Mouse (Mus musculus) spleen, adult 18-20 months (tissue): ENCODE results near the gene Inpp5b.
"Not testable (repeated sequence)": the region's sequence is repeated elsewhere in the genome, so short reads cannot be mapped to it uniquely, and the experiment has no call there.

Source experiments
- DNase-seq, 2 experiments: peaks; one replicate each; pipeline ENCODE4 v3.0.0; 2022; ENCODE audit warnings: mixed read lengths in 2 of 2

The Inpp5b gene

DNA sequence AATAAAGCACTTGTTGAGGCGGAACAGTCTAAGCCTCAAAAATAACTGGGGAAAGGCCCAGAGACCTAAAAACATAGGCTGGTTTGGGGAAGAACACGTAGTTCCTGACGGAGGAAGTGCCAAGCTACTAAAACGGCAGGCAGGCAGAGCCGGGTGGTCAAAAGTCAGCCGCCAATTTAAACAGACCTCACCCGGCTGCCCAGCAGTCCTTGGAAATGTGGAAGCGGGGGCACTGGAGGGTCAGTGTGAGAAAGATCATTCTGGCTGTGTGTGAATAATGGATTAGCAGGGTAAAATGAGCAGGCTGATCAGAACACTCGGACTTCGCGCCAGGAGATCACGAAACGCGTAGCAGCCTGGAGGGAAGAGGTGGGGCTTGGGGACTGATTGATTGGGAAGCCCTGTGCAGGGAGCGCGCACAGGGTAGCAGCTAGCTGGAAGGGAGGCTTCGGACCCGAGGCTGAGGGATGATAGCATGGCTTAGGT, 31.6 kb upstream of the Inpp5b start:
- DNase-seq, result peak in 1 of 2 experiments; percentile 42

DNA sequence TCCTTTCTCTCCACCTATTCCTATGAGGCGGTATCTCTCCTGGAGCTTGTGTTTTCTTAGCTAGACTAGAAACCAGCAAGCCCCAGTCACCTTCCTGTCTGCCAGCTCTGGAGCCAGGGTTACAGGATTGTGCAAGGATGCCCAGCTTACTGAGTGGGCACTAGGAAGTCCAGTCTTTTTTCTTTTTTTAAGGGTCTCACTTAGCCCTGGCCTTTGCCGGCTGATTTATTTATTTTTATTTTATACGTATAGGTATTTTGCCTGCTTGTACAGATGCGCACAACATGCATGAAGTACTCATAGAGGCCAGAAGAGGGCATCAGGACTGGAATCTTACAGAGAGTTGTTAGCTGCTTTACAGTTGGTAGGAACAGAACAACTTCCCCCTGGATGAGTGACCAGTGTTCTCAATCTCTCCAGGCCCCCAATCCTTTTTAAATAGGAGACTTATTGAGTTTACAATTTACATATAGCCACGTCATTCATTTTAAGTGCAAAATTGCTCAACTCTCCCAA, 30.8 kb upstream of the Inpp5b start:
- DNase-seq, result peak in 1 of 2 experiments; percentile 48

DNA sequence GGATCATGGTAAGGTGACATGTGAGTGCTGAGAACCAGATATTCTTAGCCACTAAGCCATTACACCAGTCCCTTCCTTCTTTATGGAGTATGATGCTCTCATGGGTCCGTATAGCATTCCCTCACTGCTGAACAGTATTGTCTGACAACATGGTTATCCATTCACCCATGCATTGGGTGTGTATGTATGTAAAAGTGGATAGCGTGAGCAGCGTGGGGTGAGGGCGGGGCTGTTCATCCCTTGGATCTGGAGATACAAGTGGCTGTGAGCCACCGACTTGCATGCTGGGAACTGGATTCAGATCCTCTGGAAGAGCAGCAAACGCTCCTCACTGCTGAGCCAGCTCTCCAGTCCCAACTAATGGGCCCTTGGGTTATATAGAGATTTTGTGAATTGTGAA, 29.0 kb upstream of the Inpp5b start:
- no peak for DNase-seq

DNA sequence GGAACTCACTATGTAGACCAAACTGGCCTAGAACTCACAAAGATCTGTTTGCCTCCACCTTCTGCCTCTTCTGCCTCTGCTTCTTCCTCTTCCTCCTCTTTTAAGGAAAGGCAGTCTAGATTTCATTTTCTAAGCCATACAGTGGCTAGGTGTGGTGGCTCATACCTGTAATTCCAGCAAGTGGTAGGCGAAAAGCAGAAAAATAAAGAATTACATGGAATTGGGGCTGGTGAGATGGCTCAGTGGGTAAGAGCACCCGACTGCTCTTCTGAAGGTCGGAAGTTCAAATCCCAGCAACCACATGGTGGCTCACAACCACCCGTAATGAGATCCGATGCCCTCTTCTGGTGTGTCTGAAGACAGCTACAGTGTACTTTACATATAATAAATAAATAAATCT, 27.8 kb upstream of the Inpp5b start:
- not testable (repeated sequence) for DNase-seq

DNA sequence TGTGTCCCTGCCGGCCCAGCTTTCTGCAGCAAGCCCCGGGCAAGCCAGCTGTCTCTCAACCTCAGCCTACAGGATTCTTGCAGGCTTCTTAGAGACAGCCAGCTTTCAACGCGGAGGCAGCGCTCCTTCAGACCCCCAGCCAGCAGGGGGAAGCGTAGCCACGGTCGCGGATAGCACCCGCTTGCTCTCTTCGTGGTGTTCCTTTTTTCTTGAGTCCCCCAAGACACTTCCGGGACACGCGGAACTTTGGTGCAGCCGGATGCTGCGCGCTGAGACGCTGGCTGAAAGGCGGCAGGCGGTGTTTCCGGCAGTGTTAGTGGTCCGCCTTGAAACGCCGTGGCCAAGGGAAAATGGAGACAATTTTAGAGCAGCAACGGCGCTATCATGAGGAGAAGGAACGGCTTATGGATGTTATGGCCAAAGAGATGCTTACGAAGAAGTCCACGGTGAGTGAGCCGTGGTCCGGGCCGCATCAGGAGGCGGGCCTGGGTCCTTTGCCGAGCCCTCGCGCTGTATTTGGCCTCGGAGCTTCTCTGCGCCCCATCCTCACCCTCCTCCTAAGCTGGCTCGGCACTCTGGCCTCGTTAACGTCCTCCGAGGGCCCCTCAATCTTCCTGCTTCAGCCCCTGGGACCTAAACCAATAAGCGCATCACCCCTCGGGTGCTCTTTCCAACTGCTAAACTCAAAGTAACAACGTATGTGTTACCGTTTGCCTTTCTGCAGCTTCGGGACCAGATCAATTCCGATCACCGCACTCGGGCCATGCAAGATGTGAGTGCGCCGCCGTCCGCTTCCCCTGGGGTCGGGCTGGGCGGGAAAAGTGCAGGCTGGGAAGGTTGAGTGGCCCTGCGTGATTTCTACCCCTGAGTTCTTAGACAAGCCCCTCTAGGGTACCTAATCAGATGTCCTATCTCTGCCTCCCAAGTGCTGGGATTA, 26.8 kb upstream of the Inpp5b start, which contains the start of gene Sf3a3:
Sf3a3 (plus strand) TSS at position 232 of the 937 bp plus-strand sequence.
- DNase-seq, result peak; percentile 88 to 91

DNA sequence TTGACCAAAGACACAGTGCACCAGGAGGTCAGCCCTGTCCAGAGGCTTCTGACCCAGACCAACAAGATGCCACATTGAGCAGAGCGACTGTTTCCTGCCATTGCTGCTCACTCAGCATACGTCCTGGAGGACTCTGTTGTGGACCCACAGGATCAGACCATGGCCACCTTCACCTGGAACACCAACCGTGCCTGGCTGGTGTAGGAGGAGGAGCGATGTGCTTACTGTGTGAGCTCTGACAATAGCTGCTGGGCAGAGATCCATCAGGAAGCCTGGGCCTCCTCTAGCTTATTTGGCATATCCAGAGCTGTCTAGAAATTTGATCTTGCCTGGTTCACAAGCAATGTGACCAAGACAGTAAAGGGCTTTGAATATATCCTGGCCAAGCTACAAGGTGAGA, 22.5 kb upstream of the Inpp5b start:
- no peak for DNase-seq

DNA sequence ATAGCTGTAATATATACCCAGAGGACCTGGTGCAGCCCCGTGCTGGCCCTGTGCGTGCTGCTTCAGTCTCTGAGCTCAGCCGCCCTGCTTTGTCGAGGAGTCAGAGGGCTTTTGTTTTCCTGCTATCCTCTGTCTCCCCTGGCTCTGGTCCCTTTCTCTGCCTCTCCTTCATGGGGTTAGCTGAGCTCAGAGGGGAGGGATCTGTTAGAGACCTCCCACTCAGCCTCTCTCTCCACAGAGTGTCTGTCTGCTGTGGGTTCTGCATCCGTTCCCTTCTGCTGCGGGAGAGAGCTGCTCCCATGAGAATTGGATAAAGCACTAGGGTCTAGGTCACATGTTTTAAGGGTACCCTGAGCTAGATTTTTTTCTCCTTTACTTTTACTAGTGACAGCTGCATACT, 15.5 kb upstream of the Inpp5b start:
- no peak for DNase-seq

DNA sequence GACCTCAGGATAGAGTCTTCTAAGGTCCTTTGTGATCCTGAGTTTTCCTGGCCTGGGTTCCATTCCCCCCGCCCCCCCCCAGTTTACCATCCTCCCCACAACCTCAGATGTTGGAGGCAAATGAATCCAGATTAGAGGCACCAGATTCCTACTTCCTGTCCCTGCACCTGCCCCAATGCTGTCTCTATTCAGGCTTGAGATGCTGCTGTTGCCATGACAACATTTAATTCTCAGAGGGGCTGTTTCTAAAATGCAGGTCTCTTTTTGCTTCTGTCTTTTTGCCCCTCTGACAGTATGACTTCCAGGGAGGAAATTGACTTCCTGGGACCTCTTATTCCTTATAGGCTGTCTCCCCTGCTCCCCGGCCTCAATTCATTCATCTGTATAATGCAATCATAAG, 4.7 kb upstream of the Inpp5b start:
- DNase-seq, result no peak

DNA sequence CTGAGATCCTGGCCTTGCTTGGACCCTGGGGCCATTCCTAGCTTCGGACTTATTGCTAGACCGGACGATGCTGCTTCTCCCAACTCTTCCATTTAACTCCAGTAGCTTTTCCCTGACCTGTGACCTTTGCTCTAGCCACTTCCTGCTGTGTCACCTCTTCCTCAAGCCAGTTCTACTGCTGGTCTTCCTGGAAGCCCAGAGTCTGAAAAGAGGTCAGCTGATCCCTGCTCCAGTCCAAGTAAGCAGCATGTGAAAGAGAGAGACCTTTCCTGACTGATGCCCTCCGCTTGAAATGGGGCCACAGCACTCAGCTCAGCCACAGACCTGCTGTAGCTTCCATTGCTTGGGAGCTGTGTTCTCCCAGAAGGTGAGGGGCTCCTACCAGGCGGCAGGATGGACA, 4.2 kb upstream of the Inpp5b start:
- no peak for DNase-seq

DNA sequence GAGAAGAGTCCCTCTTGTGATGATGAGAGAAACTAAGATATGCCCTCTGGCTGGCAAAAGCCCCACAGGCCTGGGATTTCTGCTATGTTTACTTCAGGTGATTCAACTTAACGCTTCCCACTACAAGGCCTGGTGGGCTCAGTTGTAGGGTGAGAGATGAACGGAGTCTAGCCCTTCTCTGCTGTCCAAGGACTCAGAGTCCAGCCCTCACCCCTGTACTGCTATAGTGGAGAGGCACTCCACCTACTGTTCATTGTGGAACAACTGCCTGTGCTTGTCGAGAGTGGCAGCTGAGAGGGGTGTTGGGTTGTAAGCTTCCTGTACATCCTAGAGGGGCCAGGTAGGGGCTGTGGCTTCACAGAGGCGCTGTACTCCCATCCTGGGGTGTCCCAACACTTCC, 3.6 kb upstream of the Inpp5b start:
- no peak for DNase-seq

DNA sequence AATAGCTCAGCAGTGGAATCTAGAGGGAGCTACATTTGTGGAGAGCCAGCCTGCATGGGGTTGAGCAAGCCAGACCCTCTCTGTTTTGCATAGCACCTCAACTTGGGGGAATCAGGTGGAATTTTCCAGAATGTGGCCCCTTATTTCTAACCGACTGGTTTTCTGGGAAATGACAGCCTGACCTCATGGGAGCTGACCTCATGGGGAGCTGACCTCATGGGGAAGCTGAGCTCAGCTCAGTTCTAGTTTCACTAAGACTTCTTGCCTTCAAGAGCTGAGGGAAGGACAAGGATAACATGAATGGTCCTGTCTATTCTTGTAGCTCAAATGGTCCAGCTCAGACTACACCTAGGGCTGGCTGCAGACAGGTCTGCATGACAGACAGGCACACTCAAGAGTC, 2.9 kb upstream of the Inpp5b start:
- no peak for DNase-seq

DNA sequence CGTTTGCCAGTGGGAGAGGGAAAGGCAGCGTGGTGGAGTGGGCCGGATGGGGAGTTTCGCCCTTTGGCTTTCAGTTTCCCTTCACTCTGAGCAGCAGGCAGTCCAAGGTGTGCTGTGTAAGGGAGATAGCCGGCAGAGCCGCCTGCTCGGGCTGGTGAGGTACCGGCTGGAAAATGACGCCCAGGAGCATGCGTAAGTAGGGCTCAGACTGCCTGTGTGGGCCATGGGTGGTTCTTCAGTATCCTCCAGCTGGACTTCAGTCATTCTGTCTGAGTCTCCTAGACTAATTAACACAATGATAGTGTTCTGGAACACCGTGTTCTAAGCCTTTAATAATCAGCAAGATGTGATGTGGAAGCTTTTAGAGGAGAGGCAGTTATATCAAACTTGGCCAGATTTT, 1.2 kb downstream of the Inpp5b start:
- no peak for DNase-seq

DNA sequence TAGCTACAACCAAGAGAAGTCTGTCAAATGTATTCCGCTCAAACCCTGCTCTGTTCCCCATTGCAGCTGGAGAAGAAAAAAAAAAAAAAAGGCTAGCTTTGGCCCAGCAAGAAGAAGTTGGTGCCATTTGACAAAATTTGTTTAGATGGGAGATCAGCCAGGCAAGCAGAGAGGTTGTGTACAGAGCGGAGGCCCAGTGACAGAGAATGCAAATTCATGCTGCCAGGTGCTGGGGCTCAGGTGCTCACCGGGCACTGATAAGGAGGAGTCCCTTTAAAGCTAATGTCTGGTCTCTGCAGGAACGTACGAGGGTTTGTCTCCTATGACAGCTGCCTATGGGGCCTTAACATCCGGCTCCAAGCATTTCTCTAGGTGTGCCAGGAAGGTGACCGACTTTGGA, 4.9 kb downstream of the Inpp5b start:
- no peak for DNase-seq

DNA sequence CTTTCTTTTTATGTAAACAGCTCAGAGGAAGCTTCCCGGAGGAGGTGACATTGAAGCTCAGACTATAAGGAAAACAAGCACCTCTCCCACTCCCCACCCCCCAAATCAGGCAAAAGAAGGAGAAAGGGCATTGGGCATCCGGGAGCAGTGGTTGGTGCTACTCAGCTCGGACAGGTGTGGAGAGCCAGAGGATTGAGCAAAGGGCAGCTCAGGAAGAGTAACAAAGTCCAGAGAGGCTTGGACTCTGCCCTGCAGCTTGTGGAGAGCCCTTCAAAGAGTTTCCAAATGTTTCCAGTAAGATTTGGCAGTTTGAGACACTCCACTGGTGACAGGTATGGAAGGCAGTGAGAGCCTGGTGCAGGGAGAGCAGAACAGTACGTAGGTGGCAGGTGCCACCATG, 6.2 kb downstream of the Inpp5b start:
- no peak for DNase-seq

DNA sequence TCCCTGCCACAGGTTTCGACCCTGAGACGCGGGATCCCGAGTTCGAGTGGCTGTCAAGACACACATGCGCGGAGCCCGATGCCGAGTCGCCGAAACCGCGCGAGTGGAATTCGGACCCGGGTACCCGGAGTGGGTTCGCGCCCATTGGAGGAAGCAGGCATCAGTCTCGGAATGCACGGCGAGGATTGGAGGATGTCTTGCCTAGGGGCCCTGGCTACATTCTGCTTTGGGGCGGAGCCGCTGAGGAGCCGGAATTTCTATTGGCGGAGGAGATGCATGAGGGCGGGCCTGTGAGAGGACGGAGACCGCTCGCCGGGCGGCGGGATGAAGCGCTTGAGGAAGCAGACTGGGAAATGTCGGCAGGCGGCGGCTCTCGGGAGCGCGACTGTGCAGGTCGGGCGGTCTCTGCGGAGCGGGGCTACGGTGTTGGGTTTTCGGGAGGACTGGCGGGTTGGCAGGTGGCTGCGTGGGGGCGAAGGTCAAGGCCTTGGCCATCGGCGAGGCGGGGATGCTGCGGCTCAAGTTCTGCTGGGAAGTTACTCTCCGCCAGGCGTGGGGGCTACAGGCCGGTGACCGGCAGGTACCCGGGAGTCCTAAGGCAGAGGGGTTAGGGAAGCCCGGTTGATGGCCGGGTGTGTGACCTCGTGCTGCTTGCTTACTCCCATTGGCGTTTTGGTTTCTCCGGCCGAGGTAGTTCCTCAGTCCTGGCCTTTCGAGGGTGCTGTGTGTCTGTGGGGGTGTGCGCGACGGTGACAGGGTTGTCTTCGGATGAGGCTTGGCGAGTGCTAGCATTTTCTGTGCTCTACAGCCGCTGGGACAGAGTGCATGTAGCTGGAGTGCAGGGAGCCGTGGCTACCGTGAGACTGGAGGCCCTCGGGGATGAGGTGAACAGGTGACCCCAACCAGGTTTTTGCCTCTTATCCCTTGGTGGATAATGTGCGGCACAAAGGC, 9.9 kb downstream of the Inpp5b start:
- DNase-seq, result peak; percentile 95 to 96

DNA sequence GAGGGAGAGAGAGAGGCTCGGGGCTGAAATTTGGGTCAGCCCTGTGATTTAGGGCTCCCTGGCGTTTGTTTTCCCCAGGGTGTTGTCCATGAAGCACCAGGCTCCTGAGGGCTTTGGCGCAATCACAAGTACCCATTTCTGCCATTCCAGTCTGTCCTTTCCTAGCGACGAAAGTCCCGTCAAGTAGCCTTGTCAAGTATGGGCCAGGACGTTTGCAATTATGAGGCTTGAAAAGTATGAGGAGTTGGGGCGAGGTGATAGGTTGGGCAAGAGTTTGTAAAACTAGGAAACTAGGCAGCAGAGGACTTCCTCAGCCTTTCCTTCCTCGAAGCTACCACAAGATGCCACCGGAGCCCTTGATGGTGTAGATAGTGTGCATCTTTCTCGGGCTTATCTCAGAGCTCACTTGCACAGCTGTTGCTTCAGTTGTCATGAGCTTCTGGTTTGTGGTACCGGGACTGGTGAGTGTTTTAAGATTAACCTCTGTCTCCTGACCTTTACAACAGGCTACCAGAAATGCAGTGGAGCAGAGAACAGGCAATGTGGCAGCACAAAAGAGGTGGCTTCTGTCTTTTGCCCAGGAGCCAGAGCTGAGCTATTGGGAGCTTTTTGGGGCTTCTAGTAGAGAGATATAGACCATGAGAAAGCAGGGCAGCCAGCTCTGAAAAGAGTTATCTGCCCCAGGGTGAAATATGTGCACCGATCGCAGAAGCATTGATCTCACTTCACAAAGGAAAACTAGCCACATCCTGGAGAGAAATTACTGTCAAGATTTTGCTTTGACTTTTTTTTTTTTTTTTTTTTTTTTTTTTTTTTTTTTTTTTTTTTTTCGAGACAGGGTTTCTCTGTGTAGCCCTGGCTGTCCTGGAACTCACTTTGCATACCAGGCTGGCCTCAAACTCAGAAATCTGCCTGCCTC, 10.9 kb downstream of the Inpp5b start:
- DNase-seq, result no peak

DNA sequence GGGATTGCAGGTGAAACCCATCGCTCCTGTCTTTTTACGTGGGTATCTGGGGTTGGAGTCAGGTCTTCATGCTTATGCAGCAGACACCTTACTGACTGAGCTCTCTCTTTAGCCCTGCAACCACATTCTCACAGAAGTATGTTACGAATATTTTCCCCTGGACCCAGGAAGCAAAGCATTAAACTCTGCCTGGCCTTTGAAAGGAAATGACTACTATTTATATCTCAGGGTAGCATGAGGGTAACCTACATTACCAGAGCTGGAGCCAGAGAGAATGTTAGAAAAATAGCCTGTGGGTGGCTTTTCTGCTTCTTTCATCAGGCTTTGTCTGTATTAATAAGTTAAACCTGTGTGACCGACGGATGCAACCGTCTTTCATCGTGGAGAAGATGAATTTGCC, 13.9 kb downstream of the Inpp5b start:
- no peak for DNase-seq

DNA sequence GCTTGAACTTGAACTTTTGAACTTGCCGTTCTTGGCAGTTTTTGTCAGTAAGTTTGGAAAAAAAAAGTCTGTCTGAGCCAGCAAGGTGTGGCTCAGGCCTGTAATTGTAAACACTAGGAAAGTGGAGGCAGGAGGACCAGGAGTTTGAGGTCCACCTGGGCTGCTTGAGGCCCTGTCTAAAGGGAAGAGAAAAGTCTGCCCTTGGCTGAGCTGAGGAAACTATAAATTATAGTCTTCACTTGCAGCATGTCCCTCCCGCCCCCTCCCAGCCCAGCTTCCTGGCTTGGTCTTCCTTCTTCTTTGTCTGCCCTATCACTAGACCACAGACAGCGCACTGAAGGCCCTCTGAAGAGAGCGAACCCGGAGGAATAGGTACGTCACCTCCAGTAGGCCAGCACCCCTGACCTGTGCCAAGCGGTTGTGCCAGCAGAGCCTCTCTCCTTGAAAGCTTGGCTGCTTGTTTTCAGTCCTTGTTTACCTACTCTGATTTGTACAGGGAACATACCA, 17.7 kb downstream of the Inpp5b start:
- DNase-seq, result no peak

DNA sequence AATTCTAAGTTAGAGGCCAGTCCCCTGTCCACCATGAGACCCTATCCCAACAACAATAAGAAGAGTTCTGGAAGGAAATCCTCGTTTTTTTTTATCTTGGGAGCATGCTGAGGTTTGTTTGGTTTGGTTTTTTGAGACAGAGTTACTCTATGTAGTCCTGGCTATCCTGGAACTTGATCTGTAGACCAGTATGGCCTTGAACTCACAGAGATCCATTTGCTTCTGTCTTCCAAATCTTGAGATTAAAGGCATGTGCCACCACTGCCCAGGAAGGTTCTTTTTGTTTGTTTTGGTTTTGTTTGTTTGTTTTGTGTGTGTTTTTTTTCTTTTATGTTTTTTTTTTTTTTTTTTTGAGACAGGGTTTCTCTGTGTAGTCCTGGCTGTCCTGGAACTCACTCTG, 19.6 kb downstream of the Inpp5b start:
- DNase-seq, result no peak

DNA sequence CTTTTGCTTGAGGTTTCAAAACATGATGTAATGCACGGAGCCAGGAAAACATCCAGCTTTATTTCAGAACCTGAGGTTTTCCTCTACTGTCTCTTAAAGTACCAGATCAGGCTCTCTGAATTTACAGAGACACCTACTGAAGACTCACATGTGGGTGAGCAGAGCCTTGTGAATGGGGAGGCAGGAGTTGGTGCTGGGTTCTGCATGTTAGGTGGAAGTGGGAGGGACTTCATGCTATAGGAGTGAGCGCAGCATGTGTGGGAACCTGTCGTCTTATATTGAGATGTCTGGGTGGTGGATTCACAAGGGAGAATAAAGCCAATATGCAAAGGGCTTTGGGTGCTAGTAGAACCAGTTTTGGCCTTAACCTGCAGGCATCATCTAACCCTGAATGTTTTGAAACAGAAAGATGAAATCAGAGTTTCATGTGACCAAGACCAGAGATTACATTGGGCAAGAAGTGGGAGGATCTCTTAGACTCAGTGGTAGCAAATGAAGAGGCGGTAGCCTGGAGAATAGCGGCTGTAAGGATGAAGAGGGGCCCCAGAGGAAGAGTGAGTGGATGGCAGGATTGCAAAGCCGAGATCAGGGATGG, 21.3 kb downstream of the Inpp5b start:
- DNase-seq, result no peak

DNA sequence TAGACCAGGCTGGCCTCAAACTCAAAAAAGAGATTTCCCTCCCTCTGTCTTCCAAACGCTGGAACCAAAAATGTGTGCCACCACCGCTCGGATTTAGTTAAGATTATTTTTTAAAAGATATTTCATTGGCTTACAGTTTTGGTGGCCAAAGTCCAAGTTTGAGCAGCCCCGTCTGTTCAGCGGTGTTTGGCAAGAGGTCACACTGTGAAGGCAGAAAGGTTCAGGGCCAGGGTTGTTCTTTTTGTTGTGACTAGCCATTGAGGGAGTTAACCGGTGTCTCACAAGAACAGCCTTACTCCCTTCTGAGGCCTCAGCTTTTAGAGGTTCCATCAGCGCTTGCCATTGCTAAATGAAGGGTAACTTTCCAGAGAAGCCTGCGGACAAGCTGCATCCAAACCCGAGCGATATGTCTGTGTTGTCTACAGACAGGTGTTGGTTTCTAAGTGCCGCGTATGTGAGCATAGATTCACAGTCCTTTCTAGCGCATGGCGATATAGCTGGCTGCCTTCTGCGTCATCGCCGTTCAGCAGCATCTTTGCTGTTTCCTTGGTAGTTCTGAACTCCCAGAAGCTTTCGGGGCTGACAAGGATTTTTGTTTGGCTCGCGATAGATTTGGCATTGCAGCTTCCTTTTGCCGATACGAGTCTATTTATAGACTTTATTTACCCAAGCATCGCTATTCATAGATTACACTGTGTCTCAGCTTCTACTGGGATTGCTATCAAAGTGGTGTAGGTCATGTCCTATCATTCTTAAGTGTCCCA, 24.3 kb downstream of the Inpp5b start:
- DNase-seq, result no peak
